Mouse (Mus musculus): ENCODE data around the gene Phlda3.

DNA sequence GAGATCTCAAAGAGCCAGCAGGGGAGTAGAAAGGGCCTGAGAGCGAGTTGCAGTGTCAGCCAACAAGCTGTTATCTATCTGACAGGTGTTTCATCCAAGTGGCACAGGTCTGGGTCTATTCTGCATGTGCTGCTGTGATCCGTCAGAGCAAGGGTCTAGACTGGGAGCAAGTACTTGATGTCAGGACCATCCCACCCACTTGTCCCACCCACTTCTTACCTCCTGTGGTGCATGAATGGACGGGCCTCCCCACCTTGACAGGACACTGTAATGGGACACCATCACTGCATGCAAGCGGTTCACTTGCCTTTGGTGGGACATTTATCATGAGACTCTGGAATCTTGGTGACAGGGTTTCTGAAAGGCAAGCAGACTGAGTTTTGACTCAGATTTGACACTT is 36.1 kb upstream of the Phlda3 start:
- TF ChIP-seq CTCF (IDR thresholded peaks at IDR 0.05; ENCODE audit: extremely low read depth, insufficient read depth, insufficient read length, insufficient replicate concordance) (no peak), POLR2A (IDR thresholded peaks at IDR 0.05; ENCODE audit: low read depth, low read length) (no peak)
